18 mouse cellular contexts compared by ENCODE assay signal in genomic region chrX:153323105-153323504, GRCm38 (mm10).
"Had no signal": no experiment of that assay in that cellular context is flagged by ENCODE, and none has a peak within 500 bp of the region (broad histone marks: within the 10 kb centered on the region; RNA-seq: fewer than 3 reads in every experiment).

No protein-coding gene starts in this region.

- ATAC-seq: midbrain, embryonic 13.5 days; midbrain, embryonic 15.5 days had no signal

- H3K4me3 ChIP-seq: midbrain, embryonic 10.5 days; midbrain, embryonic 13.5 days; midbrain, embryonic 15.5 days; myocyte; neural tube, embryonic 13.5 days; neural tube, embryonic 15.5 days had no signal

- H3K27ac ChIP-seq: midbrain, embryonic 10.5 days; midbrain, embryonic 13.5 days; midbrain, embryonic 15.5 days; neural tube, embryonic 13.5 days; neural tube, embryonic 15.5 days had no signal

- H3K4me1 ChIP-seq: midbrain, embryonic 10.5 days; midbrain, embryonic 13.5 days; midbrain, embryonic 15.5 days; neural tube, embryonic 13.5 days; neural tube, embryonic 15.5 days had no signal

- H3K9ac ChIP-seq: lung, embryonic 14.5 days; midbrain, embryonic 13.5 days; midbrain, embryonic 15.5 days; neural tube, embryonic 13.5 days; neural tube, embryonic 15.5 days had no signal

- H3K27me3 ChIP-seq: midbrain, embryonic 13.5 days; midbrain, embryonic 15.5 days; neural tube, embryonic 13.5 days; neural tube, embryonic 15.5 days had no signal

- DNase-seq: lung, adult 18-20 months; lung, embryonic 14.5 days; lung, postnatal 10 days; lung, postnatal 4 days; retina, postnatal 1 day; right cerebral cortex, adult 18-20 months; right cerebral cortex, postnatal 25 days; right cerebral cortex, postnatal 4 days; spleen, adult 18-20 months; thymus, adult 18-20 months; thymus, postnatal 25 days; thymus, postnatal 4 days had no signal

- H3K36me3 ChIP-seq: midbrain, embryonic 10.5 days; midbrain, embryonic 13.5 days; midbrain, embryonic 15.5 days; neural tube, embryonic 13.5 days; neural tube, embryonic 15.5 days had no signal

- H3K4me2 ChIP-seq: lung, embryonic 14.5 days; midbrain, embryonic 13.5 days; midbrain, embryonic 15.5 days; neural tube, embryonic 13.5 days; neural tube, embryonic 15.5 days had no signal

- H3K9me3 ChIP-seq: midbrain, embryonic 10.5 days; midbrain, embryonic 13.5 days; midbrain, embryonic 15.5 days; neural tube, embryonic 13.5 days; neural tube, embryonic 15.5 days had no signal
